Mouse (Mus musculus): ENCODE data around the gene Ext2.

Ext2 gene

GRCm38 (mm10) chr2:93677231-93677630, 145.1 kb downstream of the Ext2 start:
- DNase-seq (ENCODE audit: low spot score), result no peak

- DNase-seq (ENCODE audit: low spot score), result no peak
Measured at GRCm38 (mm10) chr2:93671573-93672184, 150.7 kb downstream of the Ext2 start.

- no peak for DNase-seq (ENCODE audit: low spot score)
Measured at GRCm38 (mm10) chr2:93666146-93666858, 156.1 kb downstream of the Ext2 start.

GRCm38 (mm10) chr2:93665472-93665871, 156.9 kb downstream of the Ext2 start:
- no peak for DNase-seq (ENCODE audit: low spot score)

- no peak for DNase-seq (ENCODE audit: low spot score)
Measured at GRCm38 (mm10) chr2:93662240-93662865, 160.0 kb downstream of the Ext2 start.

DNA sequence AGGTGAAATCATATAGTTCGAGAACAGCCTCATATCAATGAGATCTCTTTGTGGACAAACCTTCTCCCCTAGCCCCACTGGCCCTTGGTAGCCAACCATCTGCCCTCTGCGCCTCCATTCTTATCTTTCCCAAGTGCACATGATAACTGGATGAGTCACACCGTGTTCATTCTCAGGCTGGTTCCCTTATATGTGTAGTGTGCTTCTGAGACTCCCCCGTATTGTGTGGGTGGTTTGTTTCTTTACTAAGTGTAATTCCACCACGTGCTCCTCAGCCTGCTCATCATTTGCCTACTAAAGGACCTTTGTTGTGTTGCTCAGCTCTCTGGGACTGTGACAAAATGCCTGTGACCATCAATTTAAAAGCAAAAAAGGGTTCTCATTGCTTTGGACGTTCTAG, 161.3 kb downstream of the Ext2 start:
- DNase-seq (ENCODE audit: low spot score), result no peak

GRCm38 (mm10) chr2:93659705-93660308, 162.6 kb downstream of the Ext2 start:
- DNase-seq (ENCODE audit: low spot score), result no peak

DNA sequence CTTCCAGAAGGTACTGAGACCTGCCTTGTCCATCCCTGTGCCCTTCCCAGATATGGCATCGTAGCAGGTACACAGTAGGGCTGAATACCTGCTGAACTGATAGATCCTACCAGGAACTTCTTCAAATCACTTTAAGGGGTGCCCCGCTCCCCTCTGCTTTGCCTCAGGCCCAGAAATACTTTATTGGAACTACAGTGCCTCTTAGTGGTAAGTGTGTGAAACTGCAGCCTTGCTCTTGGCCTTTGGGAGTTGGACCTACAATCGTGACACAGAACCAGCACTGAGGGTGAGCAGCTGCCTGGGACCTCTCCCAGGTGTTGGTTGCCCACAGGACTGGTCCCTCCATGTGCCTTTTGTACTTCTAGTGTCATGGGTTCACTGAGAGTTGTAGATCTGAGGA, 163.4 kb downstream of the Ext2 start:
- no peak for DNase-seq (ENCODE audit: low spot score)

DNA sequence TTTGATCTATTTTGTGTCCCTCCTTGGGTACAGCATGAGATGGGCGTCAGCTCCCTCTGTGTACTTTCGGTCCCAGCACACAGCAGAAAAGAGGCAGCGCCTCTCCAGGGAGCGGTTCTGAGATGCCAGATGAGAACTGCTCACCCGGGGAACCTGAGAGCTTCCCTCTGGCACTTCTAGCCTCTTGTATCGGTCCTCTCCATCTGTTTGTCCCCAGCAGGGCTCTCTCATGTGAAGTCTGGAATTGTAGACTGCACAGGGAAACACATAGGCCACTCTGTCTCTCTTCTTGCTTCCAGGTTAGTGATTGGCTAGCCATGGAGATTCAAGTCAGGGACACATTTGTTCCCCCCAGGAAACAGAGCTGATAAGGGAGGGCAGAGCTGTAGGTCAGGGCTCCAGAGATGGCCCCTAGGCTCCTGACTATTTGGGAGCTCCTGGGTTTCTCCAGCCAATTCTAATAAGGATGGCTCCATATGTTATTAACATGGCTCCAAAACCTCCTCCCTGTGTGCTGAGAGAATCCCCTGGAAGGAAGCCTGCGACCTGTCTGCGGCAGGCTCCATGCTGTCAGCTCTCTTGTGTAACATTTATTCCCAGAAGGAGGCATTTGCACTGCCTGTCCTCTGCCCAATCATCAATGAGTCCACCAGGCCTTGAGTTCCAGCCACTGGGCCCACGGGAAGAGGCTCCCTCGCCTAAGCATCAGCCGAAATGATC, 167.9 kb downstream of the Ext2 start:
- DNase-seq (ENCODE audit: low spot score), result no peak

DNA sequence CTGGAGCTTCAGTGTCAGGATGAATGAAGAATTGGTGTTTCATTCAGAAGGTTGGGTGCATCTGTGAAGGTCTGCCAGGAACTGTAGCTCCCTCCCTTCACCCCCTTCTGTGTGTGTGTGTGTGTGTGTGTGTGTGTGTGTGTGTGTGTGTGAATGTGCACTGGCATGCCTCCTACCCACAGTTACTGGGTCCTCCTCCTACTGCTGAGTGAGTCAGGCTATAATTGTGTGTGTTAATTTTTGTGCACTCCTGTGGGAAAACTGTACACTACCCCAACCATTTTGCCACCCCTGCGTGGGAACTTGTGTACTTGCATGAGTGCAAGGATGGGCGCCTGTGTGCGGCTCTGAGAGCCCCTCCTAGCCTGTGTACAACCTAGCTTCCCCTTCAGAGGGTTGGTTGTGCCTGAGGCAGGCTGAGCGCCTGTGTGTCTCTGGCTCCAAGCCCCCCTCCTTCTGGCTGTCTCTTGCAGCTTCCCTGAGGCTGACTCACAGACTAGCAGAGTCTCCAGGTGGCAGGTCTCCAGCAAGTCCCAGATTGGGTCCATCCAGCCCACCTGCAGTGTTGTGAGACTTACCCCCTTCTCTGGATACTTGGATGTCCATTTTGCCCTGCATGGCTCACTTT, 173.0 kb downstream of the Ext2 start:
- no peak for DNase-seq (ENCODE audit: low spot score)

DNA sequence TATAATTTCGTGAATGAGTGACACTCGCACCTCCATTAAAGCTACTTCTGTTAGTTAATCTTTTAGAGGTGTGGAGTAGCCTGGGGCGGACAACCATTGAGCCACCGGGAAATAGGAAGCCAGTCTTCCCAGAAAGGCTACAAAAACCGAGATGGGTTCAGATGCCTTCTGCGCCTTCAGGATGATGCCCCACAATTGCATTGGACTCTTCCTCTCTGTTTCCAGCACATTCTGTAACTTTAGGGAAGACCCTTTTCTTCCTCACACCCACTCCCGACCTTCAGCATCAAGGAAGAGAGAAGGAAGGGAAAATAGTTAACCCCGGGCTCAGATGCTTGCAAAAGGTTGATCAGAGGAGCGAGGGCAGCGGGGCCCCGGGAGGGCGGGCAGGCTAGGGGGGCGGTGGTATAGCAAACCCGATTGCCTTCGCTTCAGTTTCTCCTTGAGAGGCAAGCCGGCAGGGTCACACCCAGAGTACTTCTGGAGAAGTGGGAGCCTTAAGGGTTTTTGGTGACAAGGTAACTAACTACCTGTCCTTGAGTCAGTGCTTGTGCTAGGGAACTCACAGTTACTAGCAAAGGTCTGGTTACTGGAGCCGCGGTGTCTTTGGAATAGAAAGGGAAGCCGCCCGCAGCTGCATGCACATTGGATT, 174.3 kb downstream of the Ext2 start:
- no peak for DNase-seq (ENCODE audit: low spot score)

DNA sequence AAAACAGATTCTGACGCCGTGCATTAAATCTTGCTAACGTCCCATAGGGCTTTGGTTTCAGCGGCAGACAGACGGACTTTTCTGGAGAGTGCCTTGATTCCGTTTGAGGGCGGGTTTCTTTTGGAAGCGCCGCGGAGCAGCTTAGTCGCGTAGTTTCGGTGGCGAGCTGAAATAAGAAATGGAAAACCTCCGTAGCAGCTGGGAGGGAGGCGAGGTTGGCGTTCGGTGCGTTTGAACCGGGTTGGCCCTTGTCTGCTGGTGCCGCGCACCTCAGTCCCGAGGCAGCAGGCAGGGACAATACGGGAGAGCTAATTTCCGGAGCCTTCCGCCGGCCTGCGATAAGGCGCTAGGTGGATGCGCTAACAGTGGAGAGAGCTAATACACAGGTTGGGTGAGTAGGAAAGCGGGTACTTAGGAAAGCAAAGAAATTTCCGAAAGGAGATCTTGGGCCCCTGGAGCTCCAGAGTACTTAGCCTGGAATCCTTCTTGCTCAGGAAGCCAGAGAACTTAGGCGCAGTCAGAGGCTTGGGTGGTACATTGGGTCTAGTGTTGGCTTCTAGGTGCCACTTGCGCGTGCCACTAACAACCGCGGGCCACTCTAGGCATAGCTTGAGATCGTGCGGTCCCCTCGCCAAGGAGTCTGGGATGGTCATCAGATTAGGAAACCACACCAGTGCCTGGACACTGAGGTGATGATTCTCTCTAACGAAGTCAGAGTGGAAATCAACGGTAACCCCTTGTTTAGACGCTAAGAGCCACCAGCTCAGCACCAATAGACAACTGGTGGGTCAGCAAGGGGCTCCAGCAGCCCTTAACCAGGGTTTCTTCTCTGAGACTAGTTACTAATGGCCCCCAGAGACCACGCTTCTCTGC, 175.1 kb downstream of the Ext2 start:
- no peak for DNase-seq (ENCODE audit: low spot score)

DNA sequence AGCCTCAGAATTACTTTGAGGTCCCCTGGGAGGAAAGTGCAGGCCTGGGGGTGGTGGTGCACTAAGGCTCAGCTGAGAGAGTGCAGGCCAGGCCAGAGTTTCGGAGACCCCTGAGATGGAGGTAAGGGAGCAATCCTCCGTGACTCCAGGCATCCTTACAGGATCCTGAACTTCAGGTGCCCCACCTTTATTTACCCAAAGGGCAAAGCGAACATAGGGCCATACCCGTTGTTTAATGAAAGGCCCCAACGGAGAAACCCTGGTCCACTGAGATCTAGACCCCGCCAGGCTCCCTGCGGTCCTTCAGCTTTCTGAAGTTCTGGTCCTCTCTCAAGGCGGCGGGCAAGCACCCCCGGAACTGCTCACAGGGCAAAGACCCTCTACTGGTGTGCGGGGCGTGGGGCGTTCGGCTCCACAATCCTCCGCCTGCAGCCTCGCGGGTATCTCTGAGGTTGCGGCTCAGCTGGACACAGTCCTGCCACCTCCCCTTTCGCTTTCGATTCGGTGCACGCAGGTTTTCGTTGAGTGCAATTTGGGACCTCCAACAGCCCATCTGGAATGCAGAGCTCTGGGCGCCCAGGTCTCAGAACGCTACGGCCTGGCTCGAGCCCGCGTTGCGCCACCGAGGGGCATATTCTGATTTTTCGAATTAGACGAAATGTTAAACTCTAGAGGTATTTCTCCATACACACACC, 176.6 kb downstream of the Ext2 start:
- no peak for DNase-seq (ENCODE audit: low spot score)

GRCm38 (mm10) chr2:93645197-93645596, 177.2 kb downstream of the Ext2 start:
- DNase-seq (ENCODE audit: low spot score), result no peak

- DNase-seq (ENCODE audit: low spot score), result no peak
Measured at GRCm38 (mm10) chr2:93644731-93645130, 177.6 kb downstream of the Ext2 start.

DNA sequence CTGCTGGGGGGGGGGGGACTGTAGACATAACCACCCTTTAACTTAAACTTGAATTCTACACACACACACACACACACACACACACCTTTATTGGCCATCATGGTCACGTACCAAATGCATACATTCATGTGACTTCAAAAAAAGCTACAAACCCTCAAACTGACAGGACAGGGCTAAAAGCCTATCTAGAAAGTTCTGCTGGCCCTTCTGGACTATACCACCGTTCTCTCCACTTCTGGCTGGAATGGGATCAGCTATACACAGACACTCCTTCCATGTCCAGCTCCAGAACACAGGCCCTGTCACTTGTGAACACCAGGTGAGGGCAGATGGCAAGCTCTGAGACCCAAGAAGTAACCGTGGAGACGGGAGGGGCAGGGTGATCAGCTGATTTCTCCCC, 178.1 kb downstream of the Ext2 start:
- no peak for DNase-seq (ENCODE audit: low spot score)

DNA sequence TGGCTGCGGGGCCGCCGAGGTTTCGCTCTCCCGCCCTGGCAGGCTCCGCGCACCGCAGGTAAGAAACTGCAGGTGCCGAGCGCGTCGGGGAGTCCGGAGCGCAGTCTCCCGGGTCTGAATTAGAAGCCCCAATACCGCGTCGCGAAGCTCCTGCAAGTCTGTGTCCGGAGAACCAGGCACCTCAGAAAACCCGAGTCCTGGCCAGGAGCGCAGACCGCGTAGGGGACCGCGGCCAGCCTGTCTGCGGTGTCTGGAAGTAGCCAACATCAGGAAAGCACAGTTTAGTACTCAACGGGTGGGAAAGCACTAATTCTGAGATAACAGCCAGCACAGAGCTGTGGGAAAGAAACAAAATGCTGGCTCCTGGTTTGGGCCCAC, 179.0 kb downstream of the Ext2 start:
- DNase-seq (ENCODE audit: low spot score), result no peak

DNA sequence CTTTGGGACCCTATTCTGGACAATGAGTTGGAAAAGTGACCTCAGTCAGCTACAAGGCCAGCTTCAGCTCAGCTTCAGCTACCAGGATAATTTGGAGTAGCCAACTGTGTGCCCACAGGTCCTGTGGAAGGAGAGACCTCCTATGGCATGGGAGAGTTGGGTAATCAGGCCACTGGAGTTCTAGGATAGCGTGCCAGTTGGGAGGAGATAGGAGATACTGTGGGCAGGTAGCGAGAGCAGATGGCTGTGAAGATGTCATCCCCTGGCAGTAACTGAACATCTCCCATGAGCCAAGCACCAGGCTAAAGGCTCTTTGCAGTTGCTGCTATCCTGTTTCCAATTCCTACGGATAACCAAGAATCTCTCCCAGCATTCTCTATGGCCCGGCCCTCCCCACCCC, 187.8 kb downstream of the Ext2 start:
- no peak for DNase-seq (ENCODE audit: low spot score)

DNA sequence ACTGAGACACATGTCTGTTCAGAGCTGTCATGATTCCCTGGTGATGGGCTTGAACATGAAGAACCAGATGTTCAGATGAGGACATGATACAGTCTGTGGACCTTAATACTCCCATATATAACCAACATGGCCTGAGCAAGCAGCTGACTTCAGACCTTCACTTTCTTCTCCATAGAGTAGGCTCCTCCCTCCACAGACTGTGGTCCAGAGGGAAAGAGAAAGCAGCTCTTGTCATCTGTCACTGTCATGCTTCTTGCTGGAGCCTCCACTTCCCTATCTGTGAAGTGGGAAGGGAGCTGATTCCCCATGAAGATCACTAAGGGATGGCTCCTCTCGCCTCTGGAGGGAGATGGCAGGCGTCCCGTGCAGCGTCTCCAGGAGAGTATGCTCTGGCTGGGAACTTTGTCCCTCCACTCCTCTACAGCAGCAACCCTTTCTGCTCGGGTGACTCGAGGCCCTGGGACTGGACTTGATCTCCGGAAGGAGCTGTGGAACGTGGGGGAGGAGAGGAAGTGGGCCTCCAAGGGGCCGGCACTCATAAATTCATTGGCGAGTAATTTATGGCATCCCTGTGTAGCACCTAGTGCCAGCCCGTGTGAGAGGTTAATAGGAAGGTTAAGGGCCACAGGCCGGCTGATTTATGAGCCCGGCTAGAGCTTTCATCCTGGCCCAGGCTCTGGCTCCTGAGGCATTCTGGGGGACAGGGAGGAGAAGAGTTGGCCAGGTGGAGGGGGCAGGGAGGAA, 197.5 kb downstream of the Ext2 start:
- no peak for DNase-seq (ENCODE audit: low spot score)
